Mouse (Mus musculus) lung, postnatal 36 days (tissue): ENCODE measurements around the gene Itfg2.
"Not testable (repeated sequence)": the region's sequence is repeated elsewhere in the genome, so short reads cannot be mapped to it uniquely, and the experiment has no call there.

Experiments used
- DNase-seq: peaks from one replicate; pipeline ENCODE4 v3.0.0; 2022; ENCODE audit warnings: mixed read lengths

Itfg2 gene

GRCm38 (mm10) chr6:128380594-128381167 is 44.0 kb downstream of the Itfg2 start:
- not testable (repeated sequence) for DNase-seq

- no peak for DNase-seq
These were observed 45.1 kb downstream of the Itfg2 start for GRCm38 (mm10) chr6:128379636-128380035.

- no peak for DNase-seq
These were observed 48.2 kb downstream of the Itfg2 start for GRCm38 (mm10) chr6:128376371-128377085.

GRCm38 (mm10) chr6:128375192-128375591 is 49.5 kb downstream of the Itfg2 start, which contains the start of the genes Tex52 and Gm44596:
Tex52 (plus strand) TSS chr6:128375456.
Gm44596 (plus strand) TSS chr6:128375503.
- peak; percentile 69 for DNase-seq

GRCm38 (mm10) chr6:128370040-128370439 is 54.7 kb downstream of the Itfg2 start:
- DNase-seq: no peak

- DNase-seq: no peak
These were observed 58.3 kb downstream of the Itfg2 start for GRCm38 (mm10) chr6:128366466-128366865.

GRCm38 (mm10) chr6:128364721-128365120 is 60.0 kb downstream of the Itfg2 start:
- no peak for DNase-seq

GRCm38 (mm10) chr6:128363007-128363825 is 61.5 kb downstream of the Itfg2 start:
- peak; percentile 14 for DNase-seq

- DNase-seq: peak; percentile 88
These were observed 62.2 kb downstream of the Itfg2 start, which contains the start of the genes Rhno1 and Foxm1 for GRCm38 (mm10) chr6:128362381-128363006. Rhno1 (minus strand) TSS chr6:128362911. Foxm1 (plus strand) TSS chr6:128362967.

- DNase-seq: no peak
These were observed 62.8 kb downstream of the Itfg2 start for GRCm38 (mm10) chr6:128361901-128362300.
